Mouse (Mus musculus): Measurements from ENCODE around the gene Lonp1.

DNA sequence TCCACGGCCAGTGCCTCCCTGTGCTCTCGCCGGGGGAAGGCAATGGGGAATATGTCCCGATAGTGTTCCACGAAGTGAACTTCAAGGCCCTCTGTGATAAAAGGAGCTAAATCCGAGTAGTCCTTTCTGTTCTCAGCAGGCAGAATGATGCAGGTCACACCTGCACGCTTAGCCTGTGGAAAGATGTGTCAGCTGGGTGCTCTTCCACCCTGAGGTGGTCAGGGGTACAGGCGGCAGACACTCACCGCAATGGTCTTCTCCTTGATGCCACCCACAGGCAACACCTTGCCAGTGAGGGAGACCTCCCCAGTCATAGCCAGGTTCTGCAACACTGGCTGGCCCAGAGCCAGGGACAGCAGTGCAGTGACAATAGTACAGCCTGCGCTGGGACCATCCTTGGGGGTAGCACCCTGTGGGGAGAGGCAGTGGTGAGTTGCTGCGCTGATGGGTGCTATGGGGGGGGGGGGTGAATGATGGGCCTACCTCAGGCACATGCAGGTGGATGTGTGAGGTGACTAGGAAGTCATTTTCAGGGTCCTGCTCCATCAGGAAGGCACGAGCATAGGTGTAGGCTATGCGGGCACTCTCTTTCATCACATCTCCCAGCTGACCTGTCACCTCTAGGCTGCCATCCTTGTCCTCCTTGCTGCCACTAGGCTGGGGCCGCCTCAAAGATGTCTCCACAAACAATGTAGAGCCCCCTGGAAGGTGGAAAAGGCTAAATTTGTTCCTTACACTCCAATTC, 12.1 kb downstream of the Lonp1 start:
- TF ChIP-seq CTCF (IDR thresholded peaks at IDR 0.05) (no peak), EP300 (IDR thresholded peaks at IDR 0.05) (no peak)
